17 mouse cellular contexts compared by ENCODE assay signal in the genomic region with DNA sequence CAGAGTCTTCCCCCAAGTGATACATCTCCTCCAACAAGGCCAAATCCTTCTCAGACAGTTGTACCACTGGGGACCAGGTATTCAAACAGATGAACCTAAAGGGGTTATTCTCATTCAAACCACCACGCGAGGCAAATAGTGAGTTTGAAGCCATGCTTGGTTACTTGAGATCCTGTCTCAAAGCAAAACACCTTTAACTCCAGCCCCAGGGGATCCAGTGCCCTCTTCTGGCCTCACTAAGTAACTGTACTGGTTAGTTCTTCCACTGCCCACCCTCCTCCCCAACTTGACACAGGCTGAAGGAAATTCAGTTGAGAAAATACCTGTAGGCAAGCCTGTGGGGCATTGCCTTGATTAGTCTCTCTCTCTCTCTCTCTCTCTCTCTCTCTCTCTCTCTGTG. TPM values are rescaled to one million over a fixed set of nuclear protein-coding genes. Genes with fewer than 3 reads are reported as not detected.
DNase-seq lines count a peak whose midpoint lies in the region; ATAC-seq and TF ChIP-seq lines count a peak whose summit lies in the region.
"Had no signal": no experiment of that assay in that cellular context is flagged by ENCODE, and none has a peak within 500 bp of the region (broad histone marks: within the 10 kb centered on the region; RNA-seq: fewer than 3 reads in every experiment).

No protein-coding gene starts in this region.

- H3K36me3 ChIP-seq in forebrain, postnatal 0 days (ENCODE audit: insufficient read depth) = no peaks in the 10 kb centered on the region
- no peaks in the 10 kb centered on the region for H3K36me3 ChIP-seq in forebrain, embryonic 13.5 days (ENCODE audit: poor library complexity, severe bottlenecking)
- H3K36me3 ChIP-seq in liver, embryonic 14.5 days (replicated peaks; ENCODE audit: control insufficient read depth, insufficient read depth, low read depth) = no peaks in the 10 kb centered on the region
- H3K36me3 ChIP-seq in liver, embryonic 11.5 days (ENCODE audit: control insufficient read depth, insufficient read depth, low read length) = no peaks in the 10 kb centered on the region
- no peaks in the 10 kb centered on the region for H3K36me3 ChIP-seq in E14TG2a.4 (ENCODE audit: insufficient read depth, low read length)
- H3K36me3 ChIP-seq in midbrain, embryonic 13.5 days = no peaks in the 10 kb centered on the region
- H3K36me3 ChIP-seq: embryonic facial prominence, embryonic 15.5 days; hindbrain, embryonic 13.5 days; limb, embryonic 15.5 days had no signal

- no peak overlapping the region for H3K4me2 ChIP-seq in forebrain, postnatal 0 days (ENCODE audit: low read depth)
- H3K4me2 ChIP-seq in forebrain, embryonic 13.5 days = no peak overlapping the region
- H3K4me2 ChIP-seq in liver, embryonic 14.5 days (ENCODE audit: low read depth) = no peak overlapping the region
- no peak overlapping the region for H3K4me2 ChIP-seq in liver, embryonic 11.5 days
- H3K4me2 ChIP-seq in midbrain, embryonic 13.5 days (replicated peaks) = no peak overlapping the region
- H3K4me2 ChIP-seq: embryonic facial prominence, embryonic 15.5 days; hindbrain, embryonic 13.5 days; limb, embryonic 15.5 days had no signal

- no peak overlapping the region for H3K27ac ChIP-seq in forebrain, postnatal 0 days (ENCODE audit: low read depth, low read length)
- no peak overlapping the region for H3K27ac ChIP-seq in forebrain, embryonic 13.5 days
- no peak overlapping the region for H3K27ac ChIP-seq in liver, embryonic 14.5 days
- H3K27ac ChIP-seq in liver, embryonic 11.5 days (ENCODE audit: low read depth, low read length) = no peak overlapping the region
- no peak overlapping the region for H3K27ac ChIP-seq in midbrain, embryonic 13.5 days
- H3K27ac ChIP-seq: embryonic facial prominence, embryonic 15.5 days; hindbrain, embryonic 13.5 days; limb, embryonic 15.5 days had no signal

- H3K27me3 ChIP-seq in forebrain, postnatal 0 days (ENCODE audit: insufficient read depth, low read length) = no peaks in the 10 kb centered on the region
- H3K27me3 ChIP-seq in forebrain, embryonic 13.5 days = peaks cover 4% of the 10 kb centered on the region; the same call in 1 of the 2 replicates
- H3K27me3 ChIP-seq in liver, embryonic 14.5 days (ENCODE audit: control insufficient read depth, insufficient read depth, low read length) = no peaks in the 10 kb centered on the region; the same call in 1 of the 2 replicates
- no peaks in the 10 kb centered on the region; the same call in 1 of the 2 replicates for H3K27me3 ChIP-seq in liver, embryonic 11.5 days (replicated peaks; ENCODE audit: control insufficient read depth, insufficient read depth, low read length)
- H3K27me3 ChIP-seq in E14TG2a.4 (ENCODE audit: insufficient read depth, low read length) = peaks cover 10% of the 10 kb centered on the region
- H3K27me3 ChIP-seq in midbrain, embryonic 13.5 days = peaks cover 3% of the 10 kb centered on the region
- H3K27me3 ChIP-seq: limb, embryonic 15.5 days had no signal

- no peaks in the 10 kb centered on the region for H3K4me1 ChIP-seq in forebrain, postnatal 0 days (ENCODE audit: insufficient read depth)
- no peaks in the 10 kb centered on the region for H3K4me1 ChIP-seq in forebrain, embryonic 13.5 days
- H3K4me1 ChIP-seq in liver, embryonic 14.5 days (replicated peaks; ENCODE audit: control insufficient read depth in 2 of 2, insufficient read depth in 2 of 2, low read length in 1 of 2) = no peaks in the 10 kb centered on the region
- no peaks in the 10 kb centered on the region; the same call in 1 of the 2 replicates for H3K4me1 ChIP-seq in liver, embryonic 11.5 days (replicated peaks; ENCODE audit: control insufficient read depth, insufficient read depth, low read length)
- H3K4me1 ChIP-seq in E14TG2a.4 (replicated peaks; ENCODE audit: low read depth, low read length) = peaks cover 18% of the 10 kb centered on the region
- H3K4me1 ChIP-seq in midbrain, embryonic 13.5 days (replicated peaks) = no peaks in the 10 kb centered on the region
- H3K4me1 ChIP-seq: embryonic facial prominence, embryonic 15.5 days; hindbrain, embryonic 13.5 days; limb, embryonic 15.5 days had no signal

- TF ChIP-seq EP300 in liver, embryonic 14.5 days (IDR thresholded peaks at IDR 0.05; ENCODE audit: low read depth) = no peak

- ATAC-seq in forebrain, postnatal 0 days = no peak
- no peak for ATAC-seq in forebrain, embryonic 13.5 days
- ATAC-seq in liver, embryonic 14.5 days (ENCODE audit: insufficient read depth) = no peak
- no peak for ATAC-seq in liver, embryonic 11.5 days (replicated peaks; ENCODE audit: low FRiP score)
- ATAC-seq in hematopoietic stem cell, adult 5-6 weeks (replicated peaks in 1 of 2; ENCODE audit: insufficient read depth in 1 of 2, low FRiP score in 2 of 2, low TSS enrichment in 1 of 2, low read depth in 1 of 2, poor library complexity in 2 of 2, severe bottlenecking in 2 of 2) = peak; percentile 44 to 52; a peak in 1 of 4 replicates
- no peak for ATAC-seq in midbrain, embryonic 13.5 days
- ATAC-seq: forebrain, embryonic 16.5 days had no signal

- H3K4me3 ChIP-seq in forebrain, postnatal 0 days (ENCODE audit: low read depth, low read length) = no peak overlapping the region
- no peak overlapping the region for H3K4me3 ChIP-seq in forebrain, embryonic 13.5 days
- H3K4me3 ChIP-seq in liver, embryonic 14.5 days (ENCODE audit: insufficient read depth in 1 of 2, low read depth in 2 of 2, low read length in 2 of 2) = no peak overlapping the region
- H3K4me3 ChIP-seq in liver, embryonic 11.5 days (ENCODE audit: low read depth, low read length) = no peak overlapping the region
- no peak overlapping the region for H3K4me3 ChIP-seq in E14TG2a.4 (replicated peaks; ENCODE audit: low read length)
- H3K4me3 ChIP-seq in midbrain, embryonic 13.5 days (replicated peaks) = no peak overlapping the region
- H3K4me3 ChIP-seq: embryonic facial prominence, embryonic 15.5 days; hindbrain, embryonic 13.5 days; limb, embryonic 15.5 days; myocyte had no signal

- no peak for DNase-seq in forebrain, postnatal 0 days
- no peak for DNase-seq in liver, embryonic 14.5 days (ENCODE audit: low read depth in 3 of 3, low spot score in 3 of 3)
- no peak for DNase-seq in liver, embryonic 11.5 days (ENCODE audit: low spot score)
- DNase-seq in cerebellum, adult 9-10 months = no peak
- DNase-seq: cerebellum, adult 8-10 months; kidney, postnatal 14 days; layer of hippocampus, postnatal 36 days; spleen, adult 18-20 months had no signal

- no peaks in the 10 kb centered on the region for H3K9me3 ChIP-seq in forebrain, postnatal 0 days (ENCODE audit: low read length)
- H3K9me3 ChIP-seq in forebrain, embryonic 13.5 days (replicated peaks) = no peaks in the 10 kb centered on the region
- H3K9me3 ChIP-seq in liver, embryonic 14.5 days (ENCODE audit: control insufficient read depth, low read length) = no peaks in the 10 kb centered on the region
- H3K9me3 ChIP-seq in liver, embryonic 11.5 days (ENCODE audit: control insufficient read depth, low read length) = no peaks in the 10 kb centered on the region
- no peaks in the 10 kb centered on the region for H3K9me3 ChIP-seq in E14TG2a.4 (ENCODE audit: low read length)
- H3K9me3 ChIP-seq in midbrain, embryonic 13.5 days = no peaks in the 10 kb centered on the region
- H3K9me3 ChIP-seq: embryonic facial prominence, embryonic 15.5 days; hindbrain, embryonic 13.5 days; limb, embryonic 15.5 days had no signal

- TF ChIP-seq CTCF in forebrain, postnatal 0 days (IDR thresholded peaks at IDR 0.05; ENCODE audit: low read depth) = peak; percentile 24
- peak; percentile 46 for TF ChIP-seq CTCF in liver, embryonic 14.5 days (IDR thresholded peaks at IDR 0.05; ENCODE audit: low read depth)
- TF ChIP-seq CTCF in E14TG2a.4 (conservative IDR thresholded peaks at IDR 0.05; ENCODE audit: low read length) = peak; percentile 24

- no peak overlapping the region for H3K9ac ChIP-seq in forebrain, postnatal 0 days
- no peak overlapping the region for H3K9ac ChIP-seq in forebrain, embryonic 13.5 days
- H3K9ac ChIP-seq in liver, embryonic 14.5 days (replicated peaks) = no peak overlapping the region
- no peak overlapping the region for H3K9ac ChIP-seq in liver, embryonic 11.5 days (ENCODE audit: low read depth, low read length)
- no peak overlapping the region for H3K9ac ChIP-seq in midbrain, embryonic 13.5 days (replicated peaks)
- H3K9ac ChIP-seq: embryonic facial prominence, embryonic 15.5 days; hindbrain, embryonic 13.5 days; limb, embryonic 15.5 days had no signal

- WGBS in forebrain, postnatal 0 days = 84% methylated on average over 2 of the region's 2 CpGs
- 89% methylated on average over 2 of the region's 2 CpGs for WGBS in forebrain, embryonic 13.5 days
- WGBS in liver, embryonic 14.5 days (ENCODE audit: insufficient replicate concordance) = 65% methylated on average over 2 of the region's 2 CpGs
- 79% methylated on average over 2 of the region's 2 CpGs for WGBS in liver, embryonic 11.5 days
- 82% methylated on average over 2 of the region's 2 CpGs for WGBS in midbrain, embryonic 13.5 days

RNA-seq across cellular contexts. Expression of gene Col9a2, which starts 6.2 kb away (rescaled TPM):
- total RNA-seq in forebrain, postnatal 0 days (2014; rRNA removed) = 28.1 and 29.8 TPM in 2 replicates
- 8.2 and 9.1 TPM in 2 replicates for polyA plus RNA-seq in forebrain, postnatal 0 days (2015; fragmentation: Nextera tagmentation; extraction: Ambion mirVana)
- 1.6 and 1.9 TPM in 2 replicates for polyA plus RNA-seq in forebrain, embryonic 13.5 days (2015; fragmentation: Nextera tagmentation; extraction: Ambion mirVana)
- polyA plus RNA-seq in liver, embryonic 14.5 days (2012; rRNA removed) = 0.79 and 1.9 TPM in 2 replicates
- 0.83 and 1.1 TPM in 2 replicates for polyA plus RNA-seq in liver, embryonic 14.5 days (2014; fragmentation: Nextera tagmentation; extraction: Ambion mirVana)
- 1.9 and 2.9 TPM in 2 replicates for polyA plus RNA-seq in liver, embryonic 11.5 days (2014; fragmentation: Nextera tagmentation; extraction: Ambion mirVana)
- 0.06 TPM in 1 of 2 replicates, not detected in the other for total RNA-seq in hematopoietic stem cell, adult 5-6 weeks (2017)
- 6.1 and 8.3 TPM in 2 replicates for polyA plus RNA-seq in midbrain, embryonic 13.5 days (2015; fragmentation: Nextera tagmentation; extraction: Ambion mirVana)
- polyA plus RNA-seq: myocyte had no signal

RNA-seq across cellular contexts. Expression of gene Smap2, which starts 16.0 kb away (rescaled TPM):
- 86.8 and 92.0 TPM in 2 replicates for total RNA-seq in forebrain, postnatal 0 days (2014; rRNA removed)
- polyA plus RNA-seq in forebrain, postnatal 0 days (2015; fragmentation: Nextera tagmentation; extraction: Ambion mirVana) = 41.3 and 49.7 TPM in 2 replicates
- polyA plus RNA-seq in forebrain, embryonic 13.5 days (2015; fragmentation: Nextera tagmentation; extraction: Ambion mirVana) = 22.2 and 22.7 TPM in 2 replicates
- polyA plus RNA-seq in liver, embryonic 14.5 days (2012; rRNA removed) = 15.4 and 17.0 TPM in 2 replicates
- polyA plus RNA-seq in liver, embryonic 14.5 days (2014; fragmentation: Nextera tagmentation; extraction: Ambion mirVana) = 19.6 and 22.1 TPM in 2 replicates
- polyA plus RNA-seq in liver, embryonic 11.5 days (2014; fragmentation: Nextera tagmentation; extraction: Ambion mirVana) = 38.8 and 42.3 TPM in 2 replicates
- 50.3 and 52.8 TPM in 2 replicates for total RNA-seq in hematopoietic stem cell, adult 5-6 weeks (2017)
- polyA plus RNA-seq in midbrain, embryonic 13.5 days (2015; fragmentation: Nextera tagmentation; extraction: Ambion mirVana) = 30.9 and 34.2 TPM in 2 replicates

Comparison
In these comparisons a context has a peak if more than half of its experiments do, and no peak if none do; other contexts are left out.
1. ATAC-seq: peak in hematopoietic stem cell, adult 5-6 weeks (2 of 2); none in forebrain, postnatal 0 days (single experiment), forebrain, embryonic 13.5 days (single experiment), liver, embryonic 14.5 days (single experiment), liver, embryonic 11.5 days (single experiment) and midbrain, embryonic 13.5 days (single experiment).
2. Peak in every context shown above with its lines, with median percentiles within 50 percentile points of each other: CTCF ChIP-seq.